Mouse (Mus musculus) erythroblast, embryonic 14.5 days (primary cell): Measurements from ENCODE around the gene Mylpf.

Experiments
- GATA1 ChIP-seq: IDR thresholded peaks from 2 replicates; pipeline ENCODE4 v1.6.1; 2012; ENCODE audit warnings: low read length, inconsistent platforms, mixed read lengths
- TAL1 ChIP-seq: IDR thresholded peaks from 3 replicates; pipeline ENCODE4 v1.6.1; 2012; ENCODE audit warnings: low read length, inconsistent platforms, mixed read lengths

DNA sequence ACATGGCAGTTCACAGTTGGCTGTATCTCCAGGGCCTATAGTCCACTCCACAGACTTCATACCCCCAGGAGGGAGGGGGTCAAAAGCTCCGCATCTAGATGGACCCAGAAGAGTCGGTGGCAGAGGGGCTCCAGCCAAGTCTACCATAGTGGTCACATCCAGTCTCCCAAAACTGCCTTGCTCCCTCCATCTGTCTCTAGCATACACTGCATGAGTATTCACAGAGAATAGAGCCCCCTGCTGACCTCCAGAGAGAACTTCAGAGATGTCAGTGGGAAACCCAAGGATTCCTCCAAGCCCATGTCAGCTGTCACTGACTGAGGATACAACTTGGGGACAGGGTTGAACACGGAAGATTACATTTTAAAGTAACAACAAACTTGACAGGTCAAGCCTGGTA, 23.1 kb upstream of the Mylpf start:
- no peak for TF ChIP-seq GATA1
- no peak for TF ChIP-seq TAL1
